Comparison of ENCODE assay signal across 9 mouse cellular contexts in the genomic region with DNA sequence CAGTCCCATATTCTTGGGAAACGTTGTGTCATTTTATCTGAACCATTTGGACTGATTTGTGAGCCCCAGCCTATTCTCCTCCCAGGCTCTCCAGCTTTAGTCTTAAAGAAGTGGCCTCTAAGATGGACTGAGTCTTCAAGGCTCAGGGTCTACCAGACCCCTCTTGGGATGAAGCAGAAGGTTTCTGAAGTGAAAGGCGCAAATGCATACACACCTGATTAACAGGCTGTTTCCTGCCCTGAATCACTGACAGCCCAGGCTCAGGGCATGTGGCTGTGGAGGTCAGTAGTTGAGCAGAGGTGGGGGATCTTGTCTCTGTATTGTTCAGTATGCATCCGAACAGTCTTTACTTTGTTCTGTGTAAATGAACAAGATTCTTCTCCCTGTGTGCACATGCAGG. TPM values are rescaled to one million over a fixed set of nuclear protein-coding genes. Genes with fewer than 3 reads are reported as not detected.
DNase-seq lines count a peak whose midpoint lies in the region; ATAC-seq and TF ChIP-seq lines count a peak whose summit lies in the region.
"Had no signal": no experiment of that assay in that cellular context is flagged by ENCODE, and none has a peak within 500 bp of the region (broad histone marks: within the 10 kb centered on the region; RNA-seq: fewer than 3 reads in every experiment).

No protein-coding gene starts in this region.

- peaks cover 40% of the 10 kb centered on the region for H3K79me2 ChIP-seq in CH12.LX (replicated peaks; ENCODE audit: control insufficient read depth, extremely low read depth, insufficient read depth, poor library complexity, severe bottlenecking)

- TF ChIP-seq RAD21 in CH12.LX (IDR thresholded peaks at IDR 0.05; ENCODE audit: low read depth, low read length): no peak

- DNase-seq in heart, embryonic 10.5 days (ENCODE audit: low spot score): no peak
- DNase-seq in heart, adult 11 months: no peak
- DNase-seq in CH12.LX (ENCODE audit: extremely low read depth): no peak
- DNase-seq in forebrain, postnatal 0 days: no peak
- no peak for DNase-seq in liver, postnatal 0 days
- DNase-seq in gastrocnemius, adult 2 months: no peak
- DNase-seq in adrenal gland, postnatal 10 days: no peak
- DNase-seq in thymus, postnatal 14 days: no peak

- 73% methylated on average over 3 of the region's 3 CpGs for whole genome bisulfite sequencing in heart, embryonic 10.5 days
- WGBS in forebrain, postnatal 0 days: 82% methylated on average over 3 of the region's 3 CpGs
- WGBS in liver, postnatal 0 days (ENCODE audit: insufficient replicate concordance): 55% methylated on average over 3 of the region's 3 CpGs

- no peak for ATAC-seq in forebrain, postnatal 0 days
- no peak for ATAC-seq in liver, postnatal 0 days

- peaks cover 24% of the 10 kb centered on the region for H3K36me3 ChIP-seq in heart, embryonic 10.5 days
- H3K36me3 ChIP-seq in CH12.LX (replicated peaks in 1 of 2; ENCODE audit: control insufficient read depth in 1 of 2, insufficient read depth in 1 of 2, low read length in 1 of 2): peaks cover 9 to 26% of the 10 kb centered on the region in 2 experiments
- peaks cover 18% of the 10 kb centered on the region for H3K36me3 ChIP-seq in forebrain, postnatal 0 days (ENCODE audit: insufficient read depth)
- H3K36me3 ChIP-seq in liver, postnatal 0 days (replicated peaks; ENCODE audit: insufficient read depth, low read length): peaks cover 19% of the 10 kb centered on the region

- H3K9ac ChIP-seq in CH12.LX (ENCODE audit: insufficient read depth, low read depth): peak overlapping the region; percentile 31; the same call in 1 of the 2 replicates
- H3K9ac ChIP-seq in forebrain, postnatal 0 days: no peak overlapping the region
- no peak overlapping the region; the same call in 1 of the 2 replicates for H3K9ac ChIP-seq in liver, postnatal 0 days (replicated peaks)

- peak overlapping the region; percentile 97 for H3K27ac ChIP-seq in heart, embryonic 10.5 days
- no peak overlapping the region for H3K27ac ChIP-seq in CH12.LX (ENCODE audit: insufficient read depth, low read depth)
- no peak overlapping the region for H3K27ac ChIP-seq in forebrain, postnatal 0 days (ENCODE audit: low read depth, low read length)
- H3K27ac ChIP-seq in liver, postnatal 0 days (ENCODE audit: low read depth): peak overlapping the region; percentile 59; the same call in 1 of the 2 replicates
- H3K27ac ChIP-seq in gastrocnemius, adult 2 months: no peak overlapping the region

- H3K9me3 ChIP-seq in heart, embryonic 10.5 days: no peaks in the 10 kb centered on the region
- no peaks in the 10 kb centered on the region for H3K9me3 ChIP-seq in CH12.LX (replicated peaks; ENCODE audit: low read length)
- H3K9me3 ChIP-seq in forebrain, postnatal 0 days (ENCODE audit: low read length): no peaks in the 10 kb centered on the region
- H3K9me3 ChIP-seq in liver, postnatal 0 days (ENCODE audit: low read length): no peaks in the 10 kb centered on the region

- TF ChIP-seq CTCF in CH12.LX (conservative IDR thresholded peaks at IDR 0.05 in 1 of 2, IDR thresholded peaks at IDR 0.05 in 1 of 2; ENCODE audit: low read depth in 2 of 2, low read length in 2 of 2): no peak
- no peak for TF ChIP-seq CTCF in forebrain, postnatal 0 days (IDR thresholded peaks at IDR 0.05; ENCODE audit: low read depth)
- TF ChIP-seq CTCF in liver, postnatal 0 days (IDR thresholded peaks at IDR 0.05; ENCODE audit: low read depth): no peak
- no peak for TF ChIP-seq CTCF in gastrocnemius, adult 2 months (IDR thresholded peaks at IDR 0.05)

- intact Hi-C loops in gastrocnemius, adult 2 months (cut with DNase I): no loop called here

- H3K4me1 ChIP-seq in heart, embryonic 10.5 days: peaks cover 27% of the 10 kb centered on the region
- H3K4me1 ChIP-seq in CH12.LX (ENCODE audit: control insufficient read depth in 1 of 2, insufficient read depth in 2 of 2): peaks cover 18 to 38% of the 10 kb centered on the region in 2 experiments
- H3K4me1 ChIP-seq in forebrain, postnatal 0 days (ENCODE audit: insufficient read depth): peaks cover 4% of the 10 kb centered on the region; the same call in 1 of the 2 replicates
- H3K4me1 ChIP-seq in liver, postnatal 0 days (ENCODE audit: insufficient read depth): peaks cover 22% of the 10 kb centered on the region

- dilution Hi-C loops in CH12.LX (cut with MboI; ENCODE audit: extremely low pct_ligation_motif_present, extremely low pct_unique_long_range_greater_than_20kb, low sequenced_read_pairs): no loop called here

- no peaks in the 10 kb centered on the region for H3K27me3 ChIP-seq in heart, embryonic 10.5 days (ENCODE audit: insufficient read depth, poor library complexity, severe bottlenecking)
- no peaks in the 10 kb centered on the region for H3K27me3 ChIP-seq in CH12.LX (replicated peaks)
- H3K27me3 ChIP-seq in forebrain, postnatal 0 days (ENCODE audit: insufficient read depth, low read length): no peaks in the 10 kb centered on the region
- H3K27me3 ChIP-seq in liver, postnatal 0 days (ENCODE audit: insufficient read depth, low read length): no peaks in the 10 kb centered on the region

- no peak for TF ChIP-seq POLR2A in CH12.LX (IDR thresholded peaks at IDR 0.05; ENCODE audit: low read depth, low read length)

- TF ChIP-seq EP300 in CH12.LX (IDR thresholded peaks at IDR 0.05; ENCODE audit: low read length): no peak
- TF ChIP-seq EP300 in liver, postnatal 0 days (IDR thresholded peaks at IDR 0.05; ENCODE audit: low read depth): no peak

- no peak overlapping the region for H3K4me2 ChIP-seq in CH12.LX (ENCODE audit: insufficient read depth, low read depth, poor library complexity, severe bottlenecking)
- peak overlapping the region; percentile 82 for H3K4me2 ChIP-seq in forebrain, postnatal 0 days (ENCODE audit: low read depth)
- peak overlapping the region; percentile 97 for H3K4me2 ChIP-seq in liver, postnatal 0 days (ENCODE audit: low read depth, low read length)

- H3K4me3 ChIP-seq in heart, embryonic 10.5 days: peak overlapping the region; percentile 94
- no peak overlapping the region for H3K4me3 ChIP-seq in CH12.LX (replicated peaks in 1 of 3; ENCODE audit: low read depth in 2 of 3, low read length in 2 of 3, poor library complexity in 1 of 3)
- H3K4me3 ChIP-seq in forebrain, postnatal 0 days (ENCODE audit: low read depth, low read length): peak overlapping the region; percentile 85; the same call in 1 of the 2 replicates
- H3K4me3 ChIP-seq in liver, postnatal 0 days (ENCODE audit: low read depth, low read length): 0 out of 2 replicates have a peak overlapping the region, but pooled peaks have one; percentile 84
- H3K4me3 ChIP-seq in gastrocnemius, adult 2 months: no peak overlapping the region

- in situ Hi-C loops in CH12.LX (cut with MboI; ENCODE audit: low pct_ligation_motif_present, low pct_unique_long_range_greater_than_20kb, low sequenced_read_pairs): no loop called here

TF ChIP-seq in CH12.LX, 34 proteins besides CTCF, POLR2A, EP300 and RAD21:
- TF ChIP-seq ELF1 (IDR thresholded peaks at IDR 0.05; ENCODE audit: low read depth, low read length): no peak
- no peak for TF ChIP-seq UBTF (IDR thresholded peaks at IDR 0.05; ENCODE audit: low read depth, low read length)
- no peak for TF ChIP-seq ZMIZ1 (IDR thresholded peaks at IDR 0.05; ENCODE audit: low read depth, low read length)
- no peak for TF ChIP-seq SIN3A (IDR thresholded peaks at IDR 0.05; ENCODE audit: low read length)

RNA-seq across cellular contexts. Expression of gene Tfdp1, which starts 0.9 kb away (rescaled TPM):
- 120 and 144 TPM in 2 replicates for polyA plus RNA-seq in heart, embryonic 10.5 days (2016; fragmentation: Nextera tagmentation; extraction: Ambion mirVana)
- total RNA-seq in CH12.LX (2012; rRNA removed): 189 and 226 TPM in 2 replicates
- 338 and 351 TPM in 2 replicates for total RNA-seq in CH12.LX (2014; rRNA removed)
- polyA plus RNA-seq in CH12.LX (2012; ENCODE audit: insufficient read length, low read depth): 288 and 301 TPM in 2 replicates
- total RNA-seq in forebrain, postnatal 0 days (2014; rRNA removed): 80.4 and 81.5 TPM in 2 replicates
- polyA plus RNA-seq in forebrain, postnatal 0 days (2015; fragmentation: Nextera tagmentation; extraction: Ambion mirVana): 80.8 and 96.8 TPM in 2 replicates
- polyA plus RNA-seq in liver, postnatal 0 days (2015; fragmentation: Nextera tagmentation; extraction: Ambion mirVana): 45.9 and 52.5 TPM in 2 replicates
- 10 to 100 TPM; 56.8 to 60.3 TPM for total RNA-seq in gastrocnemius, adult 2 months (2021)
- 10 to 100 TPM; 69.5 to 70.8 TPM for total RNA-seq in adrenal gland, postnatal 10 days (2021)

RNA-seq across cellular contexts. Expression of gene Tmco3, which starts 49.7 kb away (rescaled TPM):
- polyA plus RNA-seq in heart, embryonic 10.5 days (2016; fragmentation: Nextera tagmentation; extraction: Ambion mirVana): 37.5 and 39.6 TPM in 2 replicates
- 12.4 and 15.1 TPM in 2 replicates for total RNA-seq in CH12.LX (2012; rRNA removed)
- total RNA-seq in CH12.LX (2014; rRNA removed): 7.3 and 8.4 TPM in 2 replicates
- polyA plus RNA-seq in CH12.LX (2012; ENCODE audit: insufficient read length, low read depth): 9.7 and 10.1 TPM in 2 replicates
- total RNA-seq in forebrain, postnatal 0 days (2014; rRNA removed): 21.1 and 24.9 TPM in 2 replicates
- 13.9 and 25.9 TPM in 2 replicates for polyA plus RNA-seq in forebrain, postnatal 0 days (2015; fragmentation: Nextera tagmentation; extraction: Ambion mirVana)
- 3.3 and 3.7 TPM in 2 replicates for polyA plus RNA-seq in liver, postnatal 0 days (2015; fragmentation: Nextera tagmentation; extraction: Ambion mirVana)
- 10 to 100 TPM; 11.3 to 15.8 TPM for total RNA-seq in gastrocnemius, adult 2 months (2021)
- total RNA-seq in adrenal gland, postnatal 10 days (2021): 10 to 100 TPM; 20.7 to 24.3 TPM

RNA-seq across cellular contexts. Expression of gene Dcun1d2, which starts 49.7 kb away (rescaled TPM):
- polyA plus RNA-seq in heart, embryonic 10.5 days (2016; fragmentation: Nextera tagmentation; extraction: Ambion mirVana): 23.5 and 27.3 TPM in 2 replicates
- total RNA-seq in CH12.LX (2012; rRNA removed) (13.2 and 15.4 TPM in 2 replicates), CH12.LX (2014; rRNA removed) (14.4 and 14.9 TPM in 2 replicates)
- 14.7 and 15.4 TPM in 2 replicates for polyA plus RNA-seq in CH12.LX (2012; ENCODE audit: insufficient read length, low read depth)
- total RNA-seq in forebrain, postnatal 0 days (2014; rRNA removed): 33.7 and 34.3 TPM in 2 replicates
- polyA plus RNA-seq in forebrain, postnatal 0 days (2015; fragmentation: Nextera tagmentation; extraction: Ambion mirVana): 24.2 and 27.2 TPM in 2 replicates
- 5.0 and 5.9 TPM in 2 replicates for polyA plus RNA-seq in liver, postnatal 0 days (2015; fragmentation: Nextera tagmentation; extraction: Ambion mirVana)
- 10 to 100 TPM; 76.5 to 87.0 TPM for total RNA-seq in gastrocnemius, adult 2 months (2021)
- total RNA-seq in adrenal gland, postnatal 10 days (2021): 10 to 100 TPM; 19.9 to 25.9 TPM

RNA-seq across cellular contexts. Expression of gene Atp4b, which starts 58.9 kb away (rescaled TPM):
- polyA plus RNA-seq in heart, embryonic 10.5 days (2016; fragmentation: Nextera tagmentation; extraction: Ambion mirVana): not detected in 2 replicates
- total RNA-seq in CH12.LX (2012; rRNA removed) (not detected in 2 replicates), CH12.LX (2014; rRNA removed) (not detected in 2 replicates)
- not detected in 2 replicates for polyA plus RNA-seq in CH12.LX (2012; ENCODE audit: insufficient read length, low read depth)
- total RNA-seq in forebrain, postnatal 0 days (2014; rRNA removed): not detected in 2 replicates
- not detected in 2 replicates for polyA plus RNA-seq in forebrain, postnatal 0 days (2015; fragmentation: Nextera tagmentation; extraction: Ambion mirVana)
- not detected in 2 replicates for polyA plus RNA-seq in liver, postnatal 0 days (2015; fragmentation: Nextera tagmentation; extraction: Ambion mirVana)
- not detected for total RNA-seq in gastrocnemius, adult 2 months (2021)
- total RNA-seq in adrenal gland, postnatal 10 days (2021): not detected
- polyA plus RNA-seq: C2C12 had no signal

Comparison
In these comparisons a context has a peak if more than half of its experiments do, and no peak if none do; other contexts are left out.
1. H3K27ac ChIP-seq: peak in heart, embryonic 10.5 days (single experiment) and liver, postnatal 0 days (single experiment); none in CH12.LX (single experiment), forebrain, postnatal 0 days (single experiment) and gastrocnemius, adult 2 months (single experiment).
2. H3K4me3 ChIP-seq: peak in heart, embryonic 10.5 days (single experiment), forebrain, postnatal 0 days (single experiment) and liver, postnatal 0 days (single experiment); none in CH12.LX (0 of 3) and gastrocnemius, adult 2 months (single experiment).